Mouse (Mus musculus): ENCODE measurements around the gene Podn. TPM values are rescaled to one million over a fixed set of nuclear protein-coding genes. Genes with fewer than 3 reads are reported as not detected.

The Podn gene
- polyA plus RNA-seq, 1 experiment = 8.4 TPM

GRCm38 (mm10) chr4:107974527-107974926 is 121.7 kb downstream of the Podn start:
- DNase-seq (ENCODE audit: extremely low spot score in 1 of 2, low spot score in 1 of 2) = no peak

DNA sequence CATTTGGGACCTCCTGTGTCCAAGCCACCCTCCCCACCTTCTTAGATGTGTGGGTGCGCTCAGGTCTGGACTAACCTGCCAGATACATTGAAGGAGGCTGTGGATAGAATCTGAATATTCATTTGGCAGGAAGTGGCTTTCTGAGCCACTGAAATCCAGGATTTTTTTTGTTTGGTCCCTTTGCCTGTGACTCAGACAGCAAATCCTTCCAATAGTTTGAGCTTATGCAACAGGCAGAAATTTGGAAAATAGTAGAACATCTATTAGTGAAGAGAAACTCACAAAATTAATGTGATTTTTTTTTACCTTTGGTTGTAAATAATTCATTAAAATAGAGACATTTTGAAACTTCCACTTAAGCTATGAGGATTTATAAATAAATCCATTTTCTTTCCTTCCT is 125.1 kb downstream of the Podn start:
- no peak for DNase-seq (ENCODE audit: extremely low spot score in 1 of 2, low spot score in 1 of 2)

DNA sequence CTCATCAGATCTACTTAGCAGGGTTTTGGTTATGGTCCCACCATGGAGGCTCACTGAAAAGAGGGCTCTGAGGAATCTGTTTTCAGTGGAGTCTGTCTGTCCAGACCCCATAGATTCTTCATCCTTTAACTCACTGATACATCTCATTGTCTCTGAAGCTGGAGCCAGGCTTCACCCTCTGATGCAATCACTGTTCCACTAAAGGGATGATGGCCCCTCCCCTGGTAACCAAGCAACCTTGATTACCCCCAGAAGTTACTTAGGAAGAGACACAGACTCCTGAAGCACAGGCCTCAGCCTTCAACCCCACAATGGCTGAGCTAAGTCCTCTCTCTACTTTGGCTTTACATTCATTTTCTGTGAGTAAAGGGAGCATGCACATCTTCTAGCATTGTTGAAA is 126.5 kb downstream of the Podn start:
- no peak for DNase-seq (ENCODE audit: extremely low spot score in 1 of 2, low spot score in 1 of 2)

- no peak for DNase-seq (ENCODE audit: extremely low spot score in 1 of 2, low spot score in 1 of 2)
These were observed 128.1 kb downstream of the Podn start, which contains the start of gene Slc1a7 for GRCm38 (mm10) chr4:107967966-107968682. Gene Slc1a7 (plus strand): TSS chr4:107968332.

DNA sequence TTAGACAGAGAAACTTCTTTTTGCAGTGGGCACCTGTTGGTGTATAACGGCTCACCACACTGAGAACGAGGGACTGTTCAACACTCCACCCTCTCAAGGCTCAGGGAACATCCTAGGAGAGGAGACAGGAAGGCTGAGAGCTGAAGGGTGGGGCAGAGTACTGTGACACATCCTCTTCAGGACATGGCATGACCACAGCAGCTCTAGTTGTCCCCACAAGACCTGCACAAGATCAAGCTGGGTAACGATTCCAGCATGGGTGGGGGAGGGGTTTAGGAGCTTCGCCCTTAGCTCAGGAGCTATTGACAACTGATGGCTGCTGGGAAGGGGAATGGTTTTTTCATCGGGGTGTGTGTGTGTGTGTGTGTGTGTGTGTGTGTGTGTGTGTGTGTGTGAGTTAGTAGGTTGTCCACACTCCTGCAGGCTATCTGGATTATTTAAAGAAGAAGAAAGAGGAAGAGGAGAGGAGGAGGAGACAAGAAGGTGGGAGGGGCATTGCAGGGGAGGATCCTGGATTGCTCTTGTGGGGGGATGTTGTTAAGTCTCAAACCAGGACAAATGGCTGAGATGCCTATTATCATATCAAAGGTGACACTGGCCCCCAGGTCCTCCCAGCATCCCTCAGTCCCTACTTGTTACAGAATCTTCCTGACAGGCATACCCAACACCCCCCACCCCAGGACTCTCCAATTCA is 129.7 kb downstream of the Podn start:
- no peak for DNase-seq (ENCODE audit: extremely low spot score in 1 of 2, low spot score in 1 of 2)

Other genes with a start within 250 kb of the Podn start
- 48.9 and 53.2 TPM in 2 replicates for gene Magoh, start 216.7 kb downstream of the Podn start, polyA plus RNA-seq (2012; rRNA removed)
- gene 0610037L13Rik, start 206.6 kb downstream of the Podn start, polyA plus RNA-seq (2012; rRNA removed) = 166 and 176 TPM in 2 replicates
- gene Cpt2, start 172.8 kb downstream of the Podn start, polyA plus RNA-seq (2012; rRNA removed) = 9.3 and 9.9 TPM in 2 replicates
- 0.10 and 0.11 TPM in 2 replicates for gene Slc1a7, start 128.1 kb downstream of the Podn start, polyA plus RNA-seq (2012; rRNA removed)
- gene Scp2, start 48.6 kb upstream of the Podn start, polyA plus RNA-seq (2012; rRNA removed) = 218 and 242 TPM in 2 replicates
- gene Echdc2, start 69.0 kb upstream of the Podn start, polyA plus RNA-seq (2012; rRNA removed) = 40.9 and 47.6 TPM in 2 replicates
- gene Zyg11a, start 121.6 kb upstream of the Podn start, polyA plus RNA-seq (2012; rRNA removed) = not detected in 2 replicates
- 43.2 and 47.5 TPM in 2 replicates for gene Zyg11b, start 204.7 kb upstream of the Podn start, polyA plus RNA-seq (2012; rRNA removed)
- 14.4 and 16.9 TPM in 2 replicates for gene Coa7, start 231.7 kb upstream of the Podn start, polyA plus RNA-seq (2012; rRNA removed)